Mouse (Mus musculus) layer of hippocampus, adult 11-12 months (tissue): ENCODE results near the gene Plcb1.

ENCODE experiments used
- DNase-seq: peaks from one replicate; pipeline ENCODE4 v3.0.0; 2022; ENCODE audit warnings: low spot score

Gene Plcb1

GRCm38 (mm10) chr2:134838888-134839287 is 53.0 kb downstream of the Plcb1 start:
- no peak for DNase-seq

- DNase-seq: no peak
Observed at GRCm38 (mm10) chr2:134842883-134843282, 57.0 kb downstream of the Plcb1 start.

GRCm38 (mm10) chr2:134844391-134845238 is 58.7 kb downstream of the Plcb1 start:
- DNase-seq: no peak

GRCm38 (mm10) chr2:134845239-134845738 is 59.4 kb downstream of the Plcb1 start:
- DNase-seq: no peak

GRCm38 (mm10) chr2:134846555-134846954 is 60.7 kb downstream of the Plcb1 start:
- peak; percentile 39 for DNase-seq

- DNase-seq: no peak
Observed at GRCm38 (mm10) chr2:134851189-134852171, 65.6 kb downstream of the Plcb1 start.

GRCm38 (mm10) chr2:134856239-134856638 is 70.4 kb downstream of the Plcb1 start:
- no peak for DNase-seq

GRCm38 (mm10) chr2:134856691-134857090 is 70.8 kb downstream of the Plcb1 start:
- DNase-seq: no peak

- peak; percentile 32 for DNase-seq
Observed at GRCm38 (mm10) chr2:134864985-134865645, 79.2 kb downstream of the Plcb1 start.

- DNase-seq: no peak
Observed at GRCm38 (mm10) chr2:134867381-134867780, 81.5 kb downstream of the Plcb1 start.

- DNase-seq: no peak
Observed at GRCm38 (mm10) chr2:134871692-134872489, 86.0 kb downstream of the Plcb1 start.

GRCm38 (mm10) chr2:134872490-134872781 is 86.6 kb downstream of the Plcb1 start:
- no peak for DNase-seq

- DNase-seq: no peak
Observed at GRCm38 (mm10) chr2:134877148-134877547, 91.3 kb downstream of the Plcb1 start.

- no peak for DNase-seq
Observed at GRCm38 (mm10) chr2:134891207-134891606, 105.3 kb downstream of the Plcb1 start.

GRCm38 (mm10) chr2:134894776-134895175 is 108.9 kb downstream of the Plcb1 start:
- DNase-seq: no peak

- no peak for DNase-seq
Observed at GRCm38 (mm10) chr2:134896196-134896595, 110.3 kb downstream of the Plcb1 start.

- no peak for DNase-seq
Observed at GRCm38 (mm10) chr2:134897083-134897482, 111.2 kb downstream of the Plcb1 start.

- DNase-seq: no peak
Observed at GRCm38 (mm10) chr2:134901521-134901920, 115.7 kb downstream of the Plcb1 start.

- DNase-seq: peak; percentile 72
Observed at GRCm38 (mm10) chr2:134910882-134911281, 125.0 kb downstream of the Plcb1 start.

- DNase-seq: no peak
Observed at GRCm38 (mm10) chr2:134911360-134911759, 125.5 kb downstream of the Plcb1 start.

- DNase-seq: no peak
Observed at GRCm38 (mm10) chr2:134912616-134913015, 126.7 kb downstream of the Plcb1 start.
